Mouse (Mus musculus) brain, embryonic 14.5 days (tissue): ENCODE measurements at regions not wholly inside any gene's neighbourhood (a gene's known extent, or its start where the extent isn't known, plus 50 kb on each side); places are given as distances from the start of the nearest gene placed in this dataset.

Experiments
- CTCF ChIP-seq: fragments of 200-500 bp; IDR thresholded peaks from 2 replicates; pipeline ENCODE4 v1.5.1; 2012; ENCODE audit warnings: inconsistent platforms, mild to moderate bottlenecking, moderate library complexity, borderline replicate concordance; ENCODE audit not compliant: insufficient read depth, insufficient read length; ENCODE audit errors: extremely low read depth
- POLR2A ChIP-seq: fragments of 200-500 bp; IDR thresholded peaks from 2 replicates; pipeline ENCODE4 v1.6.1; 2012; ENCODE audit warnings: mild to moderate bottlenecking, inconsistent platforms, borderline replicate concordance; ENCODE audit not compliant: poor library complexity, insufficient read depth, insufficient read length, severe bottlenecking; ENCODE audit errors: extremely low read depth

DNA sequence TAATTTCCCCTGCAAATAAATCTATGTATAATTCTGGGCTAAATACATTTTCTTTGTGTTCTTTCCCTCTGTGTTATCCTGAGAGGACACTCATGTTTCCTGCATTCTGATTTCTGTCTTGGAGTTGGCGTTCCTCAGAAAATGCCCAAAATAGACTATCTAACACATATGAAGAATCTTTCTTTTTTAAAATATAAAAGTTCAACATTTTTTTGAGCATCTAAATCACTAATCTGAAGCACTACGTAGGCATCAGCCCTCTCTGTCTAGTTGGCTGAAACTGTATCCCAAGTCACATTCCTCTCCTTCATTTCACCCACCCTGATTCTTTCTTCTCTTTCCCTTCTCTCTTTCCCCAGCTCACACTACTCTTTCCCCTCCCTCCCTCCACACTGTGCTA, 238.9 kb downstream of the Stim2 start:
- TF ChIP-seq CTCF (no peak), POLR2A (no peak)
